Mouse (Mus musculus) small intestine, adult 2 months (tissue): ENCODE results near the gene Tnn. TPM values are rescaled to one million over a fixed set of nuclear protein-coding genes. Genes with fewer than 3 reads are reported as not detected.

Experiments used
- H3K27ac ChIP-seq: fragments of 200-500 bp; 2 replicates; pipeline ENCODE4 v1.5.1; 2012; ENCODE audit warnings: low read depth, low read length, control low read depth, inconsistent platforms; ENCODE audit not compliant: insufficient read depth
- H3K27me3 ChIP-seq: fragments of 200-500 bp; 2 replicates; pipeline ENCODE4 v1.6.1; 2012; ENCODE audit warnings: mild to moderate bottlenecking, moderate library complexity, low read length, inconsistent platforms; ENCODE audit not compliant: control insufficient read depth, insufficient read depth
- H3K36me3 ChIP-seq: fragments of 200-500 bp; 2 replicates; pipeline ENCODE4 v1.6.1; 2012; ENCODE audit warnings: mild to moderate bottlenecking, low read length, control low read depth, inconsistent platforms; ENCODE audit not compliant: control insufficient read depth, insufficient read depth
- H3K4me1 ChIP-seq: fragments of 200-500 bp; 2 replicates; pipeline ENCODE4 v1.6.1; 2012; ENCODE audit warnings: low read length, inconsistent platforms, mixed read lengths; ENCODE audit not compliant: control insufficient read depth, insufficient read depth, insufficient read length
- H3K4me3 ChIP-seq: fragments of 200-500 bp; 2 replicates; pipeline ENCODE4 v1.5.1; 2012; ENCODE audit warnings: low read depth, mild to moderate bottlenecking, control low read depth, inconsistent platforms, low read length, moderate library complexity
- CTCF ChIP-seq: fragments of 200-500 bp; IDR thresholded peaks from 2 replicates; pipeline ENCODE4 v1.5.1; 2012; ENCODE audit warnings: low read depth, mild to moderate bottlenecking, control low read depth, inconsistent platforms, low read length, moderate library complexity, mixed read lengths; ENCODE audit not compliant: insufficient replicate concordance, insufficient read length; ENCODE audit errors: extremely low read depth
- POLR2A ChIP-seq: fragments of 200-500 bp; IDR thresholded peaks from 2 replicates; pipeline ENCODE4 v1.6.1; 2012; ENCODE audit warnings: low read depth, mild to moderate bottlenecking, control low read depth, inconsistent platforms, low read length, moderate library complexity
- WGBS: fragments of 180-500 bp; shearing (Covaris S2); methylation state at CpG from one replicate; pipeline ENCODE4 v1.1.7; 2018; 5-methylcytosine and 5-hydroxymethylcytosine counted together
- polyA plus RNA-seq: library from polyadenylated mRNA; depleted of rRNA; stranded (reverse); fragments of >200 nt; gene quantifications from 2 replicates; pipeline ENCODE4 v1.2.3, GENCODE M21; 2012; rRNA removed

Tnn gene
- polyA plus RNA-seq, result 0.22 and 0.25 TPM in 2 replicates

- Histone ChIP-seq H3K4me1 (no peaks in the 10 kb centered on the region), H3K27ac (no peak within 1 kb of the TSS), H3K4me3 (no peak within 1 kb of the TSS), H3K27me3 (no peaks in the 10 kb centered on the region), H3K36me3 (no peaks in the 10 kb centered on the region)
- 53% methylated on average over 8 of the region's 8 CpGs for WGBS
- TF ChIP-seq POLR2A (no peak), CTCF (no peak)
Measured at GRCm38 (mm10) chr1:160153480-160153879, at the start of gene Tnn. Gene Tnn (minus strand): TSS chr1:160153580.

- Histone ChIP-seq H3K27ac (peak overlapping the region; percentile 7; the same call in 1 of the 2 replicates), H3K27me3 (no peaks in the 10 kb centered on the region), H3K4me3 (peak overlapping the region; percentile 75), H3K36me3 (peaks cover 7% of the 10 kb centered on the region), H3K4me1 (peaks cover 3% of the 10 kb centered on the region; the same call in 1 of the 2 replicates)
- under 1% methylated on average over 13 of the region's 13 CpGs for WGBS
- no peak for TF ChIP-seq CTCF
- no peak; the same call in 1 of the 2 replicates for TF ChIP-seq POLR2A
Measured at GRCm38 (mm10) chr1:160195337-160195663, 41.9 kb upstream of the Tnn start.

GRCm38 (mm10) chr1:160194529-160195336 lies 41.4 kb upstream of the Tnn start, which contains the start of gene Mrps14:
Gene Mrps14 (plus strand): TSS chr1:160195215.
- H3K36me3 ChIP-seq, result peaks cover 4% of the 10 kb centered on the region
- H3K27me3 ChIP-seq, result no peaks in the 10 kb centered on the region
- peak within 1 kb of the TSS; percentile 7; the same call in 1 of the 2 replicates for H3K27ac ChIP-seq
- H3K4me1 ChIP-seq, result peaks cover 3% of the 10 kb centered on the region; the same call in 1 of the 2 replicates
- H3K4me3 ChIP-seq, result peak within 1 kb of the TSS; percentile 75
- 6% methylated on average over 31 of the region's 31 CpGs for WGBS
- peak; percentile 64; the same call in 1 of the 2 replicates for TF ChIP-seq POLR2A
- peak; percentile 80 for TF ChIP-seq CTCF

GRCm38 (mm10) chr1:160184506-160184905 lies 31.1 kb upstream of the Tnn start:
- no peaks in the 10 kb centered on the region for H3K4me1 ChIP-seq
- TF ChIP-seq CTCF, result peak; percentile 30; the same call in 1 of the 2 replicates
- TF ChIP-seq POLR2A, result no peak
- no peaks in the 10 kb centered on the region; the same call in 1 of the 2 replicates for H3K27me3 ChIP-seq
- 17% methylated on average over 5 of the region's 5 CpGs for WGBS
- H3K27ac ChIP-seq, result no peak overlapping the region
- no peaks in the 10 kb centered on the region for H3K36me3 ChIP-seq
- no peak overlapping the region for H3K4me3 ChIP-seq

- TF ChIP-seq POLR2A (no peak), CTCF (no peak)
- WGBS, result 51% methylated on average over 4 of the region's 4 CpGs
- Histone ChIP-seq H3K36me3 (no peaks in the 10 kb centered on the region), H3K4me1 (no peaks in the 10 kb centered on the region), H3K27me3 (no peaks in the 10 kb centered on the region; the same call in 1 of the 2 replicates), H3K27ac (no peak overlapping the region), H3K4me3 (no peak overlapping the region)
Measured at GRCm38 (mm10) chr1:160181216-160181615, 27.8 kb upstream of the Tnn start.

- Histone ChIP-seq H3K27ac (no peak overlapping the region), H3K36me3 (no peaks in the 10 kb centered on the region), H3K4me1 (no peaks in the 10 kb centered on the region), H3K27me3 (no peaks in the 10 kb centered on the region), H3K4me3 (no peak overlapping the region)
- TF ChIP-seq POLR2A (no peak), CTCF (no peak)
- 81% methylated on average over 8 of the region's 8 CpGs for WGBS
Measured at GRCm38 (mm10) chr1:160176903-160177302, 23.5 kb upstream of the Tnn start.

GRCm38 (mm10) chr1:160166600-160166999 lies 13.2 kb upstream of the Tnn start:
- Histone ChIP-seq H3K27ac (no peak overlapping the region), H3K27me3 (no peaks in the 10 kb centered on the region), H3K4me3 (no peak overlapping the region), H3K4me1 (no peaks in the 10 kb centered on the region), H3K36me3 (no peaks in the 10 kb centered on the region)
- 82% methylated on average over 4 of the region's 5 CpGs for WGBS
- no peak for TF ChIP-seq CTCF
- no peak for TF ChIP-seq POLR2A
